Mouse (Mus musculus): ENCODE measurements around the gene Klhdc3. TPM values are rescaled to one million over a fixed set of nuclear protein-coding genes. Genes with fewer than 3 reads are reported as not detected.

The Klhdc3 gene
- polyA plus RNA-seq (2015; fragmentation: Nextera tagmentation; extraction: Ambion mirVana), result 115 TPM in 2 replicates

- Histone ChIP-seq H3K27me3 (ENCODE audit: control insufficient read depth, insufficient read depth, low read depth, low read length) (no peaks in the 10 kb centered on the region), H3K9ac (ENCODE audit: low read length) (peak within 1 kb of the TSS; percentile 74), H3K4me1 (replicated peaks; ENCODE audit: control insufficient read depth, insufficient read depth, low read length) (peaks cover 21% of the 10 kb centered on the region), H3K36me3 (ENCODE audit: control insufficient read depth, insufficient read depth, low read length) (peaks cover 44% of the 10 kb centered on the region), H3K9me3 (ENCODE audit: control insufficient read depth, low read length) (no peaks in the 10 kb centered on the region), H3K4me3 (ENCODE audit: low read length) (peak within 1 kb of the TSS; percentile 71), H3K4me2 (ENCODE audit: low read depth, low read length) (peak within 1 kb of the TSS; percentile 88), H3K27ac (ENCODE audit: low read length) (peak within 1 kb of the TSS; percentile 88)
- under 1% methylated on average over 49 of the region's 49 CpGs for WGBS
- peak; percentile 99 for ATAC-seq (ENCODE audit: low read depth)
These were observed at the start of gene Klhdc3 for GRCm38 (mm10) chr17:46680760-46681373. TSS of gene Klhdc3 (minus strand) at chr17:46680914.

DNA sequence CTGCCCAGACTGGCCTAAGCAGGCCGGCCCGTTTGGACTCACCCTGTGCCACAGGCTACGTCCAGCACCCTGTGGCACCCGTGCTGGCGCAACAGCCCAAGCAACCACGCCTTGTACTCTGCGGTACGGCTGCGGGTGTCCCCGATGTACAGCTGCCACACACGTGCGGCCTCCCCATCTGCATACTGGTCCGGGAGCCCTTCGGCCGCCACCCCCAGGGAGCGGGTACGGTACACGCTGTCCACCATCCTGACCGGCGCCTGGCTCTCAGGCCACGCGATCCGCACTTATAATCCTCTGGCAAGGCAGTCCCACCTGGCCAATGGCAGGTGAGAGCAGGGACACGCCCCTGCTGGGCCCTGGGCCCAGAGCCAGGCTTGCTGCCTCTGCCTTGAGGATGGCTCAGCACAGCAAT is 48.2 kb upstream of the Klhdc3 start, which contains the start of gene Gnmt:
Gnmt (minus strand) TSS at position 265 of the 415 bp plus-strand sequence.
- H3K36me3 ChIP-seq (ENCODE audit: control insufficient read depth, insufficient read depth, low read length), result peaks cover 3% of the 10 kb centered on the region; the same call in 1 of the 2 replicates
- peak within 1 kb of the TSS; percentile 41 for H3K4me3 ChIP-seq (ENCODE audit: low read length)
- peaks cover 16% of the 10 kb centered on the region; the same call in 1 of the 2 replicates for H3K27me3 ChIP-seq (ENCODE audit: control insufficient read depth, insufficient read depth, low read depth, low read length)
- no peaks in the 10 kb centered on the region for H3K9me3 ChIP-seq (ENCODE audit: control insufficient read depth, low read length)
- ATAC-seq (ENCODE audit: low read depth), result peak; percentile 64
- H3K4me1 ChIP-seq (replicated peaks; ENCODE audit: control insufficient read depth, insufficient read depth, low read length), result peaks cover 7% of the 10 kb centered on the region
- 13% methylated on average over 24 of the region's 24 CpGs for WGBS
- H3K4me2 ChIP-seq (ENCODE audit: low read depth, low read length), result peak within 1 kb of the TSS; percentile 58
- H3K9ac ChIP-seq (ENCODE audit: low read length), result peak within 1 kb of the TSS; percentile 43; the same call in 1 of the 2 replicates
- no peak within 1 kb of the TSS for H3K27ac ChIP-seq (ENCODE audit: low read length)

- Histone ChIP-seq H3K4me2 (ENCODE audit: low read depth, low read length) (peak overlapping the region; percentile 58), H3K27me3 (ENCODE audit: control insufficient read depth, insufficient read depth, low read depth, low read length) (peaks cover 16% of the 10 kb centered on the region; the same call in 1 of the 2 replicates), H3K36me3 (ENCODE audit: control insufficient read depth, insufficient read depth, low read length) (peaks cover 4% of the 10 kb centered on the region; the same call in 1 of the 2 replicates), H3K4me1 (replicated peaks; ENCODE audit: control insufficient read depth, insufficient read depth, low read length) (peaks cover 7% of the 10 kb centered on the region), H3K27ac (ENCODE audit: low read length) (no peak overlapping the region), H3K9ac (ENCODE audit: low read length) (peak overlapping the region; percentile 43; the same call in 1 of the 2 replicates), H3K9me3 (ENCODE audit: control insufficient read depth, low read length) (no peaks in the 10 kb centered on the region), H3K4me3 (ENCODE audit: low read length) (peak overlapping the region; percentile 41)
- 40% methylated on average over 11 of the region's 11 CpGs for WGBS
- no peak for ATAC-seq (ENCODE audit: low read depth)
These were observed 47.8 kb upstream of the Klhdc3 start for GRCm38 (mm10) chr17:46728496-46728895.

DNA sequence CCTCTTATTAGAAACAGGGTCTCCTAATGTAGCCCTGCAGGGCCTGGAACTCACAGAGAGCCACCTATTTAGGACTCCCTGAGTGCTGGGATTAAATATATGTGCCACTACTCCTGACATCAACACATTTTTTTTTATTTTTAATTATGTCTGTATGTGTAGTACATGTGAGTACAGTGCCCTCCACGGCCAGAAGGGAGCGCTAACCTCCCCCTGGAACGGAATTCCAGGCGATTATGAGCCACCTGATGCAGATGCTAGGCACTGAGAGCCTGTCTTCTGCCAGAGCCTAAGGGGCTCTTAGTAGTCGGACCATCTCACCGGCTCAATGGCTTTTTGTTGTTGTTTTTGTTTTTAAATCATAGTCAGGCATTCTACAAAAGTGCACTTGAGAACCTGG is 47.3 kb upstream of the Klhdc3 start:
- ATAC-seq (ENCODE audit: low read depth), result no peak
- 27% methylated on average over 6 of the region's 6 CpGs for WGBS
- H3K9me3 ChIP-seq (ENCODE audit: control insufficient read depth, low read length), result no peaks in the 10 kb centered on the region
- H3K4me1 ChIP-seq (replicated peaks; ENCODE audit: control insufficient read depth, insufficient read depth, low read length), result peaks cover 7% of the 10 kb centered on the region
- no peak overlapping the region for H3K9ac ChIP-seq (ENCODE audit: low read length)
- H3K4me3 ChIP-seq (ENCODE audit: low read length), result no peak overlapping the region
- H3K27me3 ChIP-seq (ENCODE audit: control insufficient read depth, insufficient read depth, low read depth, low read length), result peaks cover 16% of the 10 kb centered on the region; the same call in 1 of the 2 replicates
- peaks cover 5% of the 10 kb centered on the region; the same call in 1 of the 2 replicates for H3K36me3 ChIP-seq (ENCODE audit: control insufficient read depth, insufficient read depth, low read length)
- no peak overlapping the region for H3K27ac ChIP-seq (ENCODE audit: low read length)
- no peak overlapping the region for H3K4me2 ChIP-seq (ENCODE audit: low read depth, low read length)

DNA sequence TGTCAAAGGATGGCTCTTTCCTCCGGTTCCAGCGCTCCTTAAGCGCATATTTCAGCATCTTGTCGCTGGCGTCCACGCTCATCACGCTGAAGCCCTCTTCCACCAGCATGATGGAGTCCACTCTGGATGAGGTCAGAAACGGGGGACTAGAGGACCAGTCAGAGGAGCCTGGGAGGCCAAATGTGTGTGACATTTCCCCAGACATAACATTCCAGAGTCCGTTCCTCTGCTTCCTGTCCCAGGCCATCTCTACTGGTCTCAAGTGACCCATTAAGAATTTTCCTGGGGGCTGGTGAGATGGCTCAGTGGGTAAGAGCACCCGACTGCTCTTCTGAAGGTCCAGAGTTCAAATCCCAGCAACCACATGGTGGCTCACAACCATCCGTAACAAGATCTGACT is 46.6 kb upstream of the Klhdc3 start:
- ATAC-seq (ENCODE audit: low read depth), result no peak
- 86% methylated on average over 11 of the region's 11 CpGs for WGBS
- Histone ChIP-seq H3K9me3 (ENCODE audit: control insufficient read depth, low read length) (no peaks in the 10 kb centered on the region), H3K27me3 (ENCODE audit: control insufficient read depth, insufficient read depth, low read depth, low read length) (peaks cover 16% of the 10 kb centered on the region; the same call in 1 of the 2 replicates), H3K4me2 (ENCODE audit: low read depth, low read length) (no peak overlapping the region), H3K27ac (ENCODE audit: low read length) (no peak overlapping the region), H3K9ac (ENCODE audit: low read length) (no peak overlapping the region), H3K4me1 (replicated peaks; ENCODE audit: control insufficient read depth, insufficient read depth, low read length) (peaks cover 7% of the 10 kb centered on the region), H3K4me3 (ENCODE audit: low read length) (no peak overlapping the region), H3K36me3 (ENCODE audit: control insufficient read depth, insufficient read depth, low read length) (peaks cover 5% of the 10 kb centered on the region; the same call in 1 of the 2 replicates)

DNA sequence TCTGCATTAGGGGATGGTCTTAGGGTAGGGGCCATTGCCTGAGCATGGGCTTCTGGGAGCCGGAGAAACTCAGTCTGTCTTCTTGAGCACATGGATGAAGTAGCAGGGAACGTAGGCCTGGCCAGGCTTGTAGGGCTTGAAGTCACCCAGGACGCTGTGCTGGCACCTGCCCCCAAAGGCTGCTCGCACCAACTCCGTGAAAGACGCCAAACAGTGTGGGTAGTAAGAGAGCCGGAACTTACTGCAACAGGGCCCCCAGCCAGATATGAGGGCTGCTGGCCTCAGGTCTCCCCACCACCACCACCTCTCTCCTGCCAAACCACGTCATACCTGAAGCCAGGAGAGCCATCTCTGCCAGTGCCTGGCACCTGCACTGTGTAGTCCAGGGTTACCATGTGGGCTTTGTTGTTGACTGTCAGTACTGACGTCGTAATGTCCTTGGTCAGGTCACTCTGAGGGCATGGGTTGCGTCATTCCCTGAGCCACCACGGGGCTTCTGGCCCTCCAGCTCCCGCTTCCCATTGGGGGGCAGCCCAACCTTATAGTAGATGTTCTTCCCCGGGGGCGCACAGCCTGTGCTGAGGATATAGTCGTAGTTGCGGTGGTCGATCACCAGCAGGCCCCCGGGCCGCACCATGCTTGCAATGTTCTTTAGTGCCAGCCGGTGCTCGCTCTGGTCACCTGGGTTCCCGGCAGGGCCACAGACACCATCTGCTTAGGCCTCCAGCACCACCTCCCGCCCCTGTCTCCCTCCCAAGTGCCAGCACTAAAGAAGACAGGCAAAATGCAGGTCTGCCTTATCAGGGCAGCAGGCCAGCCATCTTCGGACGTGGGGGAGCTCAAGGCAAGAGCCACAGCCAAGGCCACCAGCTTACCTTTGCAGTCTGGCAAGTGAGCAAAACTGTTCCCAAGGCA is 45.3 kb upstream of the Klhdc3 start:
- H3K9me3 ChIP-seq (ENCODE audit: control insufficient read depth, low read length), result no peaks in the 10 kb centered on the region
- peaks cover 16% of the 10 kb centered on the region; the same call in 1 of the 2 replicates for H3K27me3 ChIP-seq (ENCODE audit: control insufficient read depth, insufficient read depth, low read depth, low read length)
- no peak overlapping the region for H3K4me2 ChIP-seq (ENCODE audit: low read depth, low read length)
- WGBS, result 87% methylated on average over 26 of the region's 26 CpGs
- H3K36me3 ChIP-seq (ENCODE audit: control insufficient read depth, insufficient read depth, low read length), result peaks cover 5% of the 10 kb centered on the region; the same call in 1 of the 2 replicates
- ATAC-seq (ENCODE audit: low read depth), result no peak
- H3K9ac ChIP-seq (ENCODE audit: low read length), result no peak overlapping the region
- no peak overlapping the region for H3K4me3 ChIP-seq (ENCODE audit: low read length)
- H3K27ac ChIP-seq (ENCODE audit: low read length), result no peak overlapping the region
- peaks cover 7% of the 10 kb centered on the region for H3K4me1 ChIP-seq (replicated peaks; ENCODE audit: control insufficient read depth, insufficient read depth, low read length)

- no peak overlapping the region for H3K9ac ChIP-seq (ENCODE audit: low read length)
- no peak overlapping the region for H3K4me2 ChIP-seq (ENCODE audit: low read depth, low read length)
- peaks cover 5% of the 10 kb centered on the region; the same call in 1 of the 2 replicates for H3K36me3 ChIP-seq (ENCODE audit: control insufficient read depth, insufficient read depth, low read length)
- H3K27ac ChIP-seq (ENCODE audit: low read length), result no peak overlapping the region
- peaks cover 16% of the 10 kb centered on the region; the same call in 1 of the 2 replicates for H3K27me3 ChIP-seq (ENCODE audit: control insufficient read depth, insufficient read depth, low read depth, low read length)
- no peaks in the 10 kb centered on the region for H3K9me3 ChIP-seq (ENCODE audit: control insufficient read depth, low read length)
- H3K4me3 ChIP-seq (ENCODE audit: low read length), result no peak overlapping the region
- 54% methylated on average over 9 of the region's 9 CpGs for WGBS
- H3K4me1 ChIP-seq (replicated peaks; ENCODE audit: control insufficient read depth, insufficient read depth, low read length), result peaks cover 7% of the 10 kb centered on the region
- ATAC-seq (ENCODE audit: low read depth), result no peak
These were observed 44.6 kb upstream of the Klhdc3 start for GRCm38 (mm10) chr17:46725273-46725672.

DNA sequence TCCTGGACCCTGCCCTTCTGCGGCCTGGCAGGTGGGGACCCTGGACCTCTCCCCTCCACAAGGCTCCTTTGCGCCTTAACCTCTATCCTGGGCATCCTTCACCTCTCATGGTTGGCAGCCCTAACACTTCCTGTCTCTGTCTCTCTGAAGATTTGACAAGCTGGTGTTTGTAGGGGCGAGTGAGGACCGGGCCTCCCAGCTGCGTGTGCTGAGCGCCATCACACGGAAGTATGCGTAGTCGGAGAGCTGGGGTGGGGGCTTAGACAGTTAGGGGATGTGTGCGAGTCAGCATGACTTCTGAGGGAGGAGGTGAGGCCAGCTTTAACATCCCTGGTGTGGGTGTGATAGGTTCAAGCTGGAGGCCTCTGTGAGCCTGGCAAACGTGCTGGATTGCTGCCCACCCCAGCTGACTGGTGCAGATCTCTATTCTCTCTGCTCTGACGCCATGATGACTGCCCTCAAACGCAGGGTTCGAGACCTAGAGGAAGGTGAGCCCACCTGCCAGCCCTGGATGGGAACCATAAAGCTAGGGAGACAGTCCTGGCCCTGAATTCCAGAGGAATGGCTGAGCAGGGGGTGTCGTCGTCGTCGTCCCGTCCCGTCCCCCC is 43.9 kb upstream of the Klhdc3 start:
- 72% methylated on average over 17 of the region's 20 CpGs for WGBS
- Histone ChIP-seq H3K4me3 (ENCODE audit: low read length) (no peak overlapping the region), H3K36me3 (ENCODE audit: control insufficient read depth, insufficient read depth, low read length) (peaks cover 5% of the 10 kb centered on the region; the same call in 1 of the 2 replicates), H3K4me2 (ENCODE audit: low read depth, low read length) (no peak overlapping the region), H3K27me3 (ENCODE audit: control insufficient read depth, insufficient read depth, low read depth, low read length) (peaks cover 16% of the 10 kb centered on the region; the same call in 1 of the 2 replicates), H3K9me3 (ENCODE audit: control insufficient read depth, low read length) (no peaks in the 10 kb centered on the region), H3K9ac (ENCODE audit: low read length) (no peak overlapping the region), H3K4me1 (replicated peaks; ENCODE audit: control insufficient read depth, insufficient read depth, low read length) (peaks cover 7% of the 10 kb centered on the region), H3K27ac (ENCODE audit: low read length) (no peak overlapping the region)
- no peak for ATAC-seq (ENCODE audit: low read depth)

Measured in lung, embryonic 16.5 days (tissue).